Mouse (Mus musculus): ENCODE results near the gene Acr. TPM values are rescaled to one million over a fixed set of nuclear protein-coding genes. Genes with fewer than 3 reads are reported as not detected.

Acr gene
- polyA plus RNA-seq, 1 experiment from 2014 or later = 0.43 TPM

DNA sequence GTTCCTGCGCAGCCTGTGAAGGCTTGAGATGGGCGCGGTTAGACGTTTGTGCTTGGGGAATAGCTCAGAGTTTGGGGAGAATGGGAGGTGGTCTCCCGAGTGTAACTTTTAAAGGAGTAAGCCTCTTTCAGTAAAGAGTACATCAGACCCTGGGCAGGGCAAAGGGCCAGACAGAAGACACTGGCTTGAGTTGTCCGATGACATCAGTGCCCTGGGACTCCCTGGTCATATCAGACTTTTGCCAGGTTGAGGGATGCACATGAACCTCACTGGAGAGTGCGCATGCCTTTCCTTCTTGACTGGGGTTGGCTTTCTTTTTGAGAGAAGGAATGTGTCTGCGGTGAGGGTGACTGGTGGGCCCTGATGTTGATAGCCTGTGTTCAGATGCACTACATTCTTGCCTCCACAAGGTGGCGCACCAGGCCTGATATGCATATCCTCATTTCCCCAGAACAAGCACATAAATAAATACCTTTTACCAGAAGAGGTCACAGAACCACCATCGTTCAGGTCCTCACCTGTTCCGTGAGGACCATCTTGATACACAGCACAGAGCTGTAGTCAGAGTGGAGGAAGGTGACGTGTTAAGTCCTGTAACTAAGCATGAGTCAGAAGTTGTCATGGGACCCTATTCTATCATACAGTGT, 54.3 kb downstream of the Acr start:
- Histone ChIP-seq H3K36me3 (ENCODE audit: control insufficient read depth, insufficient read depth, low read length) (no peaks in the 10 kb centered on the region), H3K4me3 (ENCODE audit: low read depth, low read length) (no peak overlapping the region), H3K27ac (ENCODE audit: low read depth) (no peak overlapping the region), H3K27me3 (replicated peaks; ENCODE audit: control insufficient read depth, insufficient read depth, low read length) (no peaks in the 10 kb centered on the region), H3K9me3 (ENCODE audit: control insufficient read depth, low read length) (no peaks in the 10 kb centered on the region), H3K4me1 (replicated peaks; ENCODE audit: control insufficient read depth, insufficient read depth, low read length) (no peaks in the 10 kb centered on the region), H3K9ac (ENCODE audit: low read length) (no peak overlapping the region), H3K4me2 (ENCODE audit: low read length) (no peak overlapping the region)
- WGBS = 74% methylated on average over 12 of the region's 12 CpGs
- ATAC-seq (replicated peaks; ENCODE audit: low FRiP score, low TSS enrichment, low read depth) (peak; percentile 40; the same call in 1 of the 2 replicates), DNase-seq (ENCODE audit: low spot score) (peak; percentile 72)

DNA sequence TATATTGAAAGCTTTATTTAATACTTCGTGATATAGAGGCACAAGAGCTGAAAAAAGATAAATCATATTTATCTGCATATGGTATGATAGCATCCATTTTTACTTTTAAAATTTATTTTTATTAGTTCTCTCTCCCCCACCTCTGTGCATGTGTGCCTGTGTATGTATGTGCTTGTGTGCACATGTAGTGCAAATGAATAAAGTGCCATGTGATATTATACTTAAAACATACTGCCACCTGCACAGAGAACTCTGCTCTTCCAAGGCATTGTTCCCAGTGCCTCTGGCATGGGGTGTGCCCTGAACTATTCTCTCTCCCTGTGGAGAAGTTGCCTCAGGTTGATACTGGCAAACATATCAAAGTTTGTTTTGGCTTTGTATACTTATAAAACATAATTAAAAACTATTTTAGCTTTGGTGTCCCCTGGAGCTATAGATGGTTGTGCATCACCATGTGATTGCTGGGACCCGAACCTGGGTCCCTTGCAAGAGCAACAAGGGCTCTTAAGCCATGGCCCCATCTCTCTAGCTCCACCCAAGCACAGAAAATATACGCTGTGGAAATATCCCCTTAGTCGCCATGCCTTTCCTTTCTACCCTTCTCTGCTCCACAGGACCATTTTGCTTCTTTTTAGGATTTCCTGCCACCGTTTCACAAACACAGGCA, 55.0 kb downstream of the Acr start:
- DNase-seq (ENCODE audit: low spot score) (peak; percentile 52), ATAC-seq (replicated peaks; ENCODE audit: low FRiP score, low TSS enrichment, low read depth) (no peak)
- no peak overlapping the region for H3K9ac ChIP-seq (ENCODE audit: low read length)
- H3K4me3 ChIP-seq (ENCODE audit: low read depth, low read length) = no peak overlapping the region
- no peaks in the 10 kb centered on the region for H3K27me3 ChIP-seq (replicated peaks; ENCODE audit: control insufficient read depth, insufficient read depth, low read length)
- WGBS = 64% methylated on average over 5 of the region's 5 CpGs
- no peak overlapping the region for H3K27ac ChIP-seq (ENCODE audit: low read depth)
- H3K4me2 ChIP-seq (ENCODE audit: low read length) = no peak overlapping the region
- H3K4me1 ChIP-seq (replicated peaks; ENCODE audit: control insufficient read depth, insufficient read depth, low read length) = no peaks in the 10 kb centered on the region
- no peaks in the 10 kb centered on the region for H3K9me3 ChIP-seq (ENCODE audit: control insufficient read depth, low read length)
- H3K36me3 ChIP-seq (ENCODE audit: control insufficient read depth, insufficient read depth, low read length) = no peaks in the 10 kb centered on the region

GRCm38 (mm10) chr15:89623626-89623959, 55.5 kb downstream of the Acr start:
- no peak overlapping the region for H3K4me3 ChIP-seq (ENCODE audit: low read depth, low read length)
- WGBS = 10% methylated on average over 6 of the region's 6 CpGs
- no peak overlapping the region for H3K4me2 ChIP-seq (ENCODE audit: low read length)
- ATAC-seq (replicated peaks; ENCODE audit: low FRiP score, low TSS enrichment, low read depth) (0 out of 2 replicates have a peak, but pooled peaks have one; percentile 23), DNase-seq (ENCODE audit: low spot score) (peak; percentile 89)
- H3K4me1 ChIP-seq (replicated peaks; ENCODE audit: control insufficient read depth, insufficient read depth, low read length) = no peaks in the 10 kb centered on the region
- no peak overlapping the region for H3K9ac ChIP-seq (ENCODE audit: low read length)
- H3K27me3 ChIP-seq (replicated peaks; ENCODE audit: control insufficient read depth, insufficient read depth, low read length) = no peaks in the 10 kb centered on the region
- no peak overlapping the region for H3K27ac ChIP-seq (ENCODE audit: low read depth)
- H3K36me3 ChIP-seq (ENCODE audit: control insufficient read depth, insufficient read depth, low read length) = no peaks in the 10 kb centered on the region
- H3K9me3 ChIP-seq (ENCODE audit: control insufficient read depth, low read length) = no peaks in the 10 kb centered on the region

Other genes with a start within 250 kb of the Acr start
- 0.32 and 0.73 TPM in 2 replicates for gene Adm2, start 245.6 kb upstream of the Acr start, polyA plus RNA-seq (2014; fragmentation: Nextera tagmentation; extraction: Ambion mirVana)
- not detected in 2 replicates for gene Miox, start 233.9 kb upstream of the Acr start, polyA plus RNA-seq (2014; fragmentation: Nextera tagmentation; extraction: Ambion mirVana)
- 46.7 and 48.6 TPM in 2 replicates for gene Lmf2, start 212.7 kb upstream of the Acr start, polyA plus RNA-seq (2014; fragmentation: Nextera tagmentation; extraction: Ambion mirVana)
- gene Ncaph2, start 212.6 kb upstream of the Acr start, polyA plus RNA-seq (2014; fragmentation: Nextera tagmentation; extraction: Ambion mirVana) = 157 and 170 TPM in 2 replicates
- gene Sco2, start 194.5 kb upstream of the Acr start, polyA plus RNA-seq (2014; fragmentation: Nextera tagmentation; extraction: Ambion mirVana) = 12.3 and 14.6 TPM in 2 replicates
- 1.2 and 1.5 TPM in 2 replicates for gene Tymp, start 191.3 kb upstream of the Acr start, polyA plus RNA-seq (2014; fragmentation: Nextera tagmentation; extraction: Ambion mirVana)
- 0.34 TPM in 1 of 2 replicates, not detected in the other for gene Odf3b, start 189.0 kb upstream of the Acr start, polyA plus RNA-seq (2014; fragmentation: Nextera tagmentation; extraction: Ambion mirVana)
- gene Klhdc7b, start 183.4 kb upstream of the Acr start, polyA plus RNA-seq (2014; fragmentation: Nextera tagmentation; extraction: Ambion mirVana) = not detected in 2 replicates
- gene Syce3, start 157.8 kb upstream of the Acr start, polyA plus RNA-seq (2014; fragmentation: Nextera tagmentation; extraction: Ambion mirVana) = not detected in 2 replicates
- gene Cpt1b, start 142.5 kb upstream of the Acr start, polyA plus RNA-seq (2014; fragmentation: Nextera tagmentation; extraction: Ambion mirVana) = 0.60 and 0.76 TPM in 2 replicates
- gene C730034F03Rik, start 138.7 kb upstream of the Acr start, polyA plus RNA-seq (2014; fragmentation: Nextera tagmentation; extraction: Ambion mirVana) = 1.7 and 2.2 TPM in 2 replicates
- gene Gm44502, start 138.6 kb upstream of the Acr start, polyA plus RNA-seq (2014; fragmentation: Nextera tagmentation; extraction: Ambion mirVana) = not detected in 2 replicates
- gene Chkb, start 138.4 kb upstream of the Acr start, polyA plus RNA-seq (2014; fragmentation: Nextera tagmentation; extraction: Ambion mirVana) = 46.3 and 49.7 TPM in 2 replicates
- 5.1 TPM in 2 replicates for gene Mapk8ip2, start 114.4 kb upstream of the Acr start, polyA plus RNA-seq (2014; fragmentation: Nextera tagmentation; extraction: Ambion mirVana)
- gene Arsa, start 90.9 kb upstream of the Acr start, polyA plus RNA-seq (2014; fragmentation: Nextera tagmentation; extraction: Ambion mirVana) = 14.4 and 15.4 TPM in 2 replicates
- gene Shank3, start 68.7 kb upstream of the Acr start, polyA plus RNA-seq (2014; fragmentation: Nextera tagmentation; extraction: Ambion mirVana) = 1.9 and 2.1 TPM in 2 replicates
- 41.3 and 44.9 TPM in 2 replicates for gene Rabl2, start 23.6 kb downstream of the Acr start, polyA plus RNA-seq (2014; fragmentation: Nextera tagmentation; extraction: Ambion mirVana)

All from intestine, embryonic 14.5 days (tissue).